Mouse (Mus musculus) midbrain, embryonic 12.5 days (tissue): ENCODE measurements around the gene Nlrc5. TPM values are rescaled to one million over a fixed set of nuclear protein-coding genes. Genes with fewer than 3 reads are reported as not detected.

Experiments
- ATAC-seq: fragments of 200-750 bp; cut with Nextera tagmentation; 2 replicates; pipeline ENCODE4 v1.8.0; 2017; ENCODE audit warnings: low read depth, moderate TSS enrichment, moderate library complexity; ENCODE audit not compliant: low FRiP score
- H3K27ac ChIP-seq: fragments of 300-500 bp; sonication (generic); replicated peaks from 2 replicates; pipeline ENCODE4 v1.5.1; 2016; ENCODE audit warnings: mild to moderate bottlenecking
- H3K27me3 ChIP-seq: fragments of 300-500 bp; sonication (generic); 2 replicates; pipeline ENCODE4 v1.6.1; 2016; ENCODE audit warnings: mild to moderate bottlenecking
- H3K36me3 ChIP-seq: fragments of 300-500 bp; sonication (generic); 2 replicates; pipeline ENCODE4 v1.6.1; 2016
- H3K4me1 ChIP-seq: fragments of 300-500 bp; sonication (generic); 2 replicates; pipeline ENCODE4 v1.6.1; 2016
- H3K4me2 ChIP-seq: fragments of 300-500 bp; sonication (generic); replicated peaks from 2 replicates; pipeline ENCODE4 v1.6.1; 2016; ENCODE audit warnings: mild to moderate bottlenecking, moderate library complexity
- H3K4me3 ChIP-seq: fragments of 300-500 bp; sonication (generic); 2 replicates; pipeline ENCODE4 v1.5.1; 2016; ENCODE audit warnings: mild to moderate bottlenecking
- H3K9ac ChIP-seq: fragments of 300-500 bp; sonication (generic); replicated peaks from 2 replicates; pipeline ENCODE4 v1.6.1; 2016; ENCODE audit warnings: mild to moderate bottlenecking, moderate library complexity
- H3K9me3 ChIP-seq: fragments of 300-500 bp; sonication (generic); 2 replicates; pipeline ENCODE4 v1.6.1; 2016; ENCODE audit warnings: mild to moderate bottlenecking
- WGBS: fragments of 180-500 bp; shearing (Covaris S2); methylation state at CpG from one replicate; pipeline ENCODE4 v1.1.7; 2016; 5-methylcytosine and 5-hydroxymethylcytosine counted together
- polyA plus RNA-seq: library from polyadenylated mRNA; unstranded; fragments of >200 nt; fragmentation: Nextera tagmentation; extraction: Ambion mirVana; gene quantifications from 2 replicates; pipeline ENCODE4 v1.2.1, GENCODE M21; 2016

Gene Nlrc5
- polyA plus RNA-seq, 1 experiment from 2014 or later, result 0.09 TPM

GRCm38 (mm10) chr8:94534612-94535011 is 100.5 kb downstream of the Nlrc5 start:
- Histone ChIP-seq H3K36me3 (no peaks in the 10 kb centered on the region), H3K4me3 (no peak overlapping the region), H3K27ac (no peak overlapping the region), H3K4me2 (no peak overlapping the region), H3K4me1 (peaks cover 28% of the 10 kb centered on the region), H3K9me3 (no peaks in the 10 kb centered on the region), H3K9ac (no peak overlapping the region), H3K27me3 (peaks cover 72% of the 10 kb centered on the region)
- WGBS, result 58% methylated on average over 4 of the region's 4 CpGs
- no peak for ATAC-seq

GRCm38 (mm10) chr8:94535631-94536030 is 101.5 kb downstream of the Nlrc5 start:
- Histone ChIP-seq H3K9me3 (no peaks in the 10 kb centered on the region), H3K4me2 (no peak overlapping the region), H3K36me3 (no peaks in the 10 kb centered on the region), H3K4me3 (no peak overlapping the region), H3K27ac (no peak overlapping the region), H3K9ac (no peak overlapping the region), H3K4me1 (peaks cover 28% of the 10 kb centered on the region), H3K27me3 (peaks cover 62% of the 10 kb centered on the region)
- WGBS, result 82% methylated on average over 7 of the region's 7 CpGs
- ATAC-seq, result no peak

- H3K9me3 ChIP-seq, result no peaks in the 10 kb centered on the region
- H3K36me3 ChIP-seq, result no peaks in the 10 kb centered on the region
- no peak overlapping the region for H3K4me3 ChIP-seq
- 86% methylated on average over 2 of the region's 2 CpGs for WGBS
- H3K9ac ChIP-seq, result no peak overlapping the region
- peaks cover 50% of the 10 kb centered on the region for H3K27me3 ChIP-seq
- H3K4me1 ChIP-seq, result peaks cover 22% of the 10 kb centered on the region
- H3K4me2 ChIP-seq, result no peak overlapping the region
- no peak for ATAC-seq
- H3K27ac ChIP-seq, result no peak overlapping the region
Observed at GRCm38 (mm10) chr8:94537456-94537855, 103.3 kb downstream of the Nlrc5 start.

- peaks cover 28% of the 10 kb centered on the region for H3K27me3 ChIP-seq
- no peaks in the 10 kb centered on the region for H3K9me3 ChIP-seq
- H3K27ac ChIP-seq, result no peak overlapping the region
- no peak overlapping the region for H3K9ac ChIP-seq
- 0 out of 2 replicates have a peak, but pooled peaks cover 2% of the 10 kb centered on the region for H3K4me1 ChIP-seq
- no peak for ATAC-seq
- no peaks in the 10 kb centered on the region for H3K36me3 ChIP-seq
- WGBS, result 93% methylated on average over 2 of the region's 2 CpGs
- no peak overlapping the region for H3K4me3 ChIP-seq
- H3K4me2 ChIP-seq, result no peak overlapping the region
Observed at GRCm38 (mm10) chr8:94540025-94540424, 105.9 kb downstream of the Nlrc5 start.

- no peak for ATAC-seq
Observed at GRCm38 (mm10) chr8:94540889-94541795, 107.0 kb downstream of the Nlrc5 start.

GRCm38 (mm10) chr8:94543981-94544380 is 109.8 kb downstream of the Nlrc5 start:
- no peak overlapping the region for H3K4me3 ChIP-seq
- no peaks in the 10 kb centered on the region for H3K9me3 ChIP-seq
- no peak for ATAC-seq
- 74% methylated on average over 8 of the region's 8 CpGs for WGBS
- H3K27me3 ChIP-seq, result peaks cover 12% of the 10 kb centered on the region
- no peak overlapping the region for H3K9ac ChIP-seq
- H3K4me2 ChIP-seq, result no peak overlapping the region
- no peaks in the 10 kb centered on the region for H3K36me3 ChIP-seq
- H3K4me1 ChIP-seq, result peaks cover 1% of the 10 kb centered on the region; the same call in 1 of the 2 replicates
- no peak overlapping the region for H3K27ac ChIP-seq

More at GRCm38 (mm10) chr8:94540889-94541795, 107.0 kb downstream of the Nlrc5 start:
- 74% methylated on average over 18 of the region's 18 CpGs for WGBS
- Histone ChIP-seq H3K4me3 (no peak overlapping the region), H3K4me2 (no peak overlapping the region), H3K9me3 (no peaks in the 10 kb centered on the region), H3K36me3 (no peaks in the 10 kb centered on the region), H3K9ac (no peak overlapping the region), H3K4me1 (no peaks in the 10 kb centered on the region), H3K27ac (no peak overlapping the region), H3K27me3 (peaks cover 21% of the 10 kb centered on the region)

- Histone ChIP-seq H3K9me3 (no peaks in the 10 kb centered on the region), H3K36me3 (no peaks in the 10 kb centered on the region), H3K4me2 (no peak overlapping the region), H3K27ac (no peak overlapping the region), H3K27me3 (peaks cover 29% of the 10 kb centered on the region), H3K4me1 (peaks cover 40% of the 10 kb centered on the region), H3K9ac (no peak overlapping the region), H3K4me3 (no peak overlapping the region)
- 49% methylated on average over 5 of the region's 5 CpGs for WGBS
- no peak for ATAC-seq
Observed at GRCm38 (mm10) chr8:94549041-94549440, 114.9 kb downstream of the Nlrc5 start.

- no peak overlapping the region for H3K4me2 ChIP-seq
- H3K9ac ChIP-seq, result no peak overlapping the region
- no peaks in the 10 kb centered on the region for H3K36me3 ChIP-seq
- no peak overlapping the region for H3K27ac ChIP-seq
- WGBS, result 35% methylated on average over 5 of the region's 5 CpGs
- H3K4me1 ChIP-seq, result peaks cover 40% of the 10 kb centered on the region
- H3K27me3 ChIP-seq, result peaks cover 34% of the 10 kb centered on the region
- no peaks in the 10 kb centered on the region for H3K9me3 ChIP-seq
- no peak for ATAC-seq
- no peak overlapping the region for H3K4me3 ChIP-seq
Observed at GRCm38 (mm10) chr8:94549482-94549881, 115.3 kb downstream of the Nlrc5 start.

- Histone ChIP-seq H3K9me3 (no peaks in the 10 kb centered on the region), H3K4me3 (no peak overlapping the region), H3K4me2 (no peak overlapping the region), H3K4me1 (peaks cover 40% of the 10 kb centered on the region), H3K36me3 (no peaks in the 10 kb centered on the region), H3K27me3 (peaks cover 39% of the 10 kb centered on the region), H3K9ac (no peak overlapping the region), H3K27ac (no peak overlapping the region)
- 92% methylated on average over 5 of the region's 5 CpGs for WGBS
- no peak for ATAC-seq
Observed at GRCm38 (mm10) chr8:94549998-94550397, 115.8 kb downstream of the Nlrc5 start.

- Histone ChIP-seq H3K9ac (no peak overlapping the region), H3K9me3 (no peaks in the 10 kb centered on the region), H3K4me3 (no peak overlapping the region), H3K4me1 (peaks cover 40% of the 10 kb centered on the region), H3K36me3 (no peaks in the 10 kb centered on the region), H3K27ac (peak overlapping the region; percentile 82), H3K4me2 (peak overlapping the region; percentile 30), H3K27me3 (peaks cover 47% of the 10 kb centered on the region)
- peak; percentile 89 for ATAC-seq
- WGBS, result 28% methylated on average over 17 of the region's 17 CpGs
Observed at GRCm38 (mm10) chr8:94551471-94552422, 117.6 kb downstream of the Nlrc5 start.

GRCm38 (mm10) chr8:94552696-94553095 is 118.5 kb downstream of the Nlrc5 start:
- peaks cover 54% of the 10 kb centered on the region for H3K27me3 ChIP-seq

GRCm38 (mm10) chr8:94557281-94557680 is 123.1 kb downstream of the Nlrc5 start:
- peaks cover 20% of the 10 kb centered on the region for H3K4me1 ChIP-seq
- peaks cover 67% of the 10 kb centered on the region for H3K27me3 ChIP-seq
- no peak overlapping the region for H3K9ac ChIP-seq
- H3K36me3 ChIP-seq, result no peaks in the 10 kb centered on the region
- WGBS, result 88% methylated on average over 3 of the region's 3 CpGs
- H3K4me3 ChIP-seq, result no peak overlapping the region
- H3K9me3 ChIP-seq, result no peaks in the 10 kb centered on the region
- H3K4me2 ChIP-seq, result no peak overlapping the region
- no peak overlapping the region for H3K27ac ChIP-seq
- no peak for ATAC-seq

More at GRCm38 (mm10) chr8:94552696-94553095, 118.5 kb downstream of the Nlrc5 start:
- ATAC-seq, result no peak
- H3K36me3 ChIP-seq, result no peaks in the 10 kb centered on the region
- H3K4me2 ChIP-seq, result no peak overlapping the region
- no peak overlapping the region for H3K4me3 ChIP-seq
- no peak overlapping the region for H3K9ac ChIP-seq
- peak overlapping the region; percentile 82; the same call in 1 of the 2 replicates for H3K27ac ChIP-seq
- 71% methylated on average over 2 of the region's 2 CpGs for WGBS
- H3K9me3 ChIP-seq, result no peaks in the 10 kb centered on the region
- H3K4me1 ChIP-seq, result peaks cover 40% of the 10 kb centered on the region
